Mouse (Mus musculus) fibroblast of lung, adult 2 months (primary cell): ENCODE results near the gene Stap1.

Source experiments
- DNase-seq: peaks from one replicate; pipeline ENCODE4 v3.0.0-alpha.2; 2011; ENCODE audit warnings: low read depth

Stap1 gene

GRCm38 (mm10) chr5:86128749-86129148 lies 57.2 kb downstream of the Stap1 start:
- no peak for DNase-seq

GRCm38 (mm10) chr5:86129828-86130227 lies 58.3 kb downstream of the Stap1 start:
- DNase-seq: no peak
